Mouse (Mus musculus) thymus, adult 18-20 months (tissue): ENCODE measurements around the gene Olfr1317.

Source experiments
- DNase-seq, 2 experiments: peaks; one replicate each; pipeline ENCODE4 v3.0.0; 2022; ENCODE audit warnings: mixed read lengths in 2 of 2

Gene Olfr1317

GRCm38 (mm10) chr2:112140029-112140428 lies at the start of gene Olfr1317:
Olfr1317 (plus strand) TSS chr2:112140329.
- no peak for DNase-seq

DNA sequence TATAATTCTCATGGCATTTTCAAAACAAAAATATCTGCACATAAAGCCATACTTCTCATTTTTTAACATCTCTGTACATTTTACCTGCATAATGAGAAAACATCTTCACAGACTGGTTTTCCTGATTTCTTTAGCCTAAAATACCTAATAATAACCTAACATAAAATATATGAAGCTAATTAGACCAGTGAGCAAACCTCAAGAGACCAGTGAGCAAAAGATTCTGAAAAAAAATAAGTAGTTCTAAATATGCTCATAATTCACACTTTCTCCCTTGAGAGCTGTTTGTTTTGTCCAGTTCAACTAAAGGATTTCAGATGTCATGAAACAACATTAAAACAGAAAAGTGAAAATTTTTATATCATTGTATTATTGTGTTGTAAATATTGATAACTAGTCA lies 43.4 kb upstream of the Olfr1317 start, which contains the start of gene Olfr1314:
Olfr1314 (minus strand) TSS at position 101 of the 400 bp plus-strand sequence.
- no peak for DNase-seq

- DNase-seq: no peak
Measured at GRCm38 (mm10) chr2:112115340-112115739, 24.8 kb upstream of the Olfr1317 start, which contains the start of gene Olfr1315-ps1. Olfr1315-ps1 (minus strand) TSS chr2:112115440.

GRCm38 (mm10) chr2:112134877-112135276 lies 5.3 kb upstream of the Olfr1317 start, which contains the start of gene Olfr1316:
Olfr1316 (minus strand) TSS chr2:112134977.
- DNase-seq: no peak

DNA sequence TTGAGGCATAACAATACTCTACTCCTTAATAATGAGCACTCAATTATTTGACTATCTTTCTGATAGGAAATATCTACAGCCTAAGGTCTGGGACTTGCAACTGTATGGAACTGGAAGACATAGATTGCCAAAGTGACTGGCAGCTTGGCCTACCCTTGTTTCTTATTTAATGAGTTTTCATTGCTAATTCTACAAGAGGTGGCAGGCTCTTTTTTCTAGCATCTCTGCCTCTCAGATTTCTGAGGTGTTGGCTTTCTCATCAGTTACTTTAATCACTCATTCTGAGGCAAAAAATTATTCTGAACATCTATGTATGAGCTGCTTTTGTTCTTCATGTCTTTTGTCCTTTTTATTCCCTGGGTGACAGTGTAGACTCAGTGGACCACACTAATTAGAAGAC lies 13.8 kb downstream of the Olfr1317 start, which contains the start of gene Olfr1318:
Olfr1318 (plus strand) TSS at position 301 of the 400 bp plus-strand sequence.
- DNase-seq: no peak
